Mouse (Mus musculus): ENCODE results near the gene Kazald1.
"Not testable (repeated sequence)": the region's sequence is repeated elsewhere in the genome, so short reads cannot be mapped to it uniquely, and the experiment has no call there.

Gene Kazald1

GRCm38 (mm10) chr19:45074580-45075322, at the start of gene Kazald1:
Gene Kazald1 (plus strand): TSS chr19:45075241.
- DNase-seq = peak; percentile 95

- DNase-seq = no peak
Measured at GRCm38 (mm10) chr19:45025937-45026568, 49.0 kb upstream of the Kazald1 start.

DNA sequence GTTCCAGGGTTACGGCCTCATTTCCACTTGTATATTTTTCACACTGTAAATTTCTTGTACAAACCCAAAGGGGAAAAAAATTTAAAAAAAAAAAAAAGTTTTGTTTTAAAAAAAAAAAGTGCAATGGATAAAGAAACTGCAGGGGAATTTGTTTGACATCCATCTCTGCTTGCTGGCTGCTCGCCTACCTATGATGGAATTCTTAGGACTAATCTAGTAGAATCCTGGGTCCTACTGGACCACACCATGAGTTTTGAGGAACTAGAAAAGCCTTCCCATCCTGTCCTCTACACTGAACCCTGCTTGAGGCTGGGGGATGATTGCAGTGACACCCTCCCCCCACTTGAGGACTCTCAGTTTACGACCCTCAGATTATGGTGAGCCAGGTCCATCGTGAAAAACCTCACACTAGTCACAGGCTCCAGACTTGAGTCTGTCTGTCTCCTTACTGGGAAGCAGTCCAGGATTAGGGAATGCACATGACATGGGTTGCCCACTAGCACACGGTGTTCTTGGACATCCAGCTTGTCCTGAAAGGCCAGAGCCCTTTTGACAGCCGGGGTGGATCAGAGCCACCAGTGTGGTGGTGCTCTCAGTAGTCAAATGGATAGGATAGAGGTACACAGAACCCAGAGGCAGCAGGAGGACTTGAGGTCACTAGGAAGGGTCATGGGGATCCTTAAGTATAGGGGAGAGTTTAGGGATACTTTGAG, 47.9 kb upstream of the Kazald1 start:
- no peak for DNase-seq

DNA sequence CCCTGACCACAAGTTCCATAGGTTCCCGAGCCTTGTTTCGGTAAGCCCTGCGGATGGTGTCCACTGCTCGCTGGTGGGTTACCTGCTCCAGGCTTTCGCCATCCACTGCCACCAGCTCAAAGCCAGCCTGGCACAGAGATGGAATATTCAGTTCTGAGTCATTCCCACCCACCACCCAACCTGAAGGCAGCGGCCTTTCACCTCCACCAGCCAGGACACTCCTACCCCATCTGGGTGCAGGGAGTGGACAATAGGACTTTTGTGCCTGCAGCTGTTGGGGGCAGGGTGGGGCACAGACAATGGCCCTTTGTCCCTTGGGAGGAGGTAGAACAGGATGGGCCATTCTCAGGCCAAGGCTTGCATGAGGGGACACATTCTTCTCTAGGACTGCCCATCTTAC, 47.2 kb upstream of the Kazald1 start:
- DNase-seq = no peak

GRCm38 (mm10) chr19:45028746-45029145, 46.3 kb upstream of the Kazald1 start:
- DNase-seq = no peak

DNA sequence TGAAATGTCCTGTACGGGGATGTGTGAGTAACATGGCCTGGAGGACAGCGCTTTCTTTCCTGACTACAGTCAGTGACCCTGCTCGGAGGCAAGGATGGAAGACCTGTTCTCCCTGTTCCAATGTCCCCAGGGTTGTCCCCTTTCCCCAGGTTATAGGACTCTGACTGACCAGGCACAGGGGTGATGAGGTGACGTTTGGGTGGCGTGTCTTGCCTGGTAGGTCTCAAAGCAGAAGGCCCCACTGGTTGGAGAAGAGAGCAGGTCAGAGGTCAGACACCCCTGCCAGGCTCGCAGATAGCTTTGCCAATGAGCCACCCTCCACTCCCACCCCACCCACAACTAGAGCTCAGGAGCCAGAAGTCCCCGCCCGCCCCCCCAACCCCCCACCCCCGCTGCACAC, 45.5 kb upstream of the Kazald1 start:
- no peak for DNase-seq

- DNase-seq = peak; percentile 84
Measured at GRCm38 (mm10) chr19:45030111-45030510, 44.9 kb upstream of the Kazald1 start.

- DNase-seq = peak; percentile 79
Measured at GRCm38 (mm10) chr19:45030746-45031693, 44.0 kb upstream of the Kazald1 start.

GRCm38 (mm10) chr19:45031780-45032179, 43.3 kb upstream of the Kazald1 start:
- peak; percentile 81 for DNase-seq

DNA sequence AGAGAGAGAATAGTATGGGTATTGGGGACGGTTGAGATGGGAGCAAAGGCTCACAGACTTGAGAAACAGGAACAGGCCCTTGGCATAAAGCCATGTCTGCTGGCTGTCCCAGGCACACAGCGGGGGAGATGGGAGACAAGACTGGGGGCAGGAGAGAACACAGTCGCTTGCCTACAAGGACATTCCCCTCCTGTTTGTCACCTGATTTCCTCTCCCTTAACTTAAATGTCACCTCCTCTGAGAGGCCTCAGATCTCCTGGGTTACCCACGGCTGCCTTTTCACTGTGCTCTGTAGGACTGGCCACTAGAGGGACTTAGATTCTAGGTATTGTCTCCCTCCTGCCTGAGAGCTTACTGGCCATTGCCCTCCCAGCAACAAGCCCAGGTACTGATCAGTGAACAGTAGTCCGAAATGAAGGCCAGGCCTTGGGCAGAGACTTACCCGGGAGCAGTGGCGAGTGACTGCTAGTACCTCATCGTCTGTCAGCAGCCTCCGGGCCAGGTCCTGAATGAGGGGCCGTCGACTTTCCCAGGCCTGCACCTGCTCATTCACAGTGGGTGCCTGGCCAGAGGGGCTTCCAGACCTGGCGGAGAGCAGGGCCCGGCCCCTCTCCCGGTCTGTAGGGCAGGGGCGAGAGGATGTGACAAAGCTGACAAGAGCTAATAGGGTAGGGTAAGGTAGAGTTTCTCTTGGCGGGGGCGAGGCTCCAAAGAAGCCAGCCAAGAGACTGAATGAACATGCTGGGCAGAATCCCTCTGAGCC, 42.3 kb upstream of the Kazald1 start:
- no peak for DNase-seq

DNA sequence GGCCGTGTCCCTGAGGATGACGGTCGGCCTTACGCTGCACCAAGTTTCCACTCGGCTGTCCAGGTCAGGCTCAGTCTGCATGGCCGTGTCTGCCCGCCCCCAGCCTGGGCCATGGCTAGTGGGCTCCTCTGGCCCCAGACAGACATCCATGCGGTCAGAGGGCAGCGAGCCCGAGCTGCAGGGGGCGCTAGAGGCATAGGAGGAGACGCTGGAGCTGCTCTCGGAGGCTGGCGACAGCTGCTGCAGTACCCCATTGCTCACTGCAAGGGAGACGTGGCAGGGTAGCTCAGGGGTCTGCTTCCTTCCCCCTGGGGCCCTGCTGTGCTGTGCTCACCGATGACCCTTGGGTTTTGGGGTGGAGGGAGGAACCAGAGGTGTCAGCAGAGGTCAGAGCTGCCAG, 38.2 kb upstream of the Kazald1 start:
- DNase-seq = peak; percentile 86

- DNase-seq = not testable (repeated sequence)
Measured at GRCm38 (mm10) chr19:45038198-45038597, 36.8 kb upstream of the Kazald1 start.

- no peak for DNase-seq
Measured at GRCm38 (mm10) chr19:45040214-45040613, 34.8 kb upstream of the Kazald1 start.

GRCm38 (mm10) chr19:45044389-45044927, 30.6 kb upstream of the Kazald1 start:
- peak; percentile 30 for DNase-seq

DNA sequence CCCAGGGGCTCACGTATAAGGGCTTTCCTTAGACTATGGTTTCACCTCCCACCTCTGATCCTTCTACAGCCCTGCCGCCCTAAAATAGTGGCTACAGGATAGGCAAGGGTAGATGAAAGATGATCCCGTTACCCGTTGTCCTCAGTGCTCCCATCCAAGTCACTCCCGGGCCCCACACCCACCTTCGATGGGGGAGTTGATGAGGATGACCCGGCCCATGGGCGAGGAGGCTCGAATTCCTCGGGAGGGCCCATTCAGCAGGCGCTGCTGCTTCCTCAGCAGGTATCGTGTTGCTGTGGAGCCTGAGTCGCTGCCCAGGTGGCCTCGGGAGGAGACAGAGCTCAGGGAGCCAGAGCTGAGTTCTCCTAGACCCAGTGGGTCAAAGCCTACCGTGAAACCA, 29.8 kb upstream of the Kazald1 start:
- DNase-seq = no peak

GRCm38 (mm10) chr19:45045651-45046050, 29.4 kb upstream of the Kazald1 start, which contains the start of gene Pdzd7:
Gene Pdzd7 (minus strand): TSS chr19:45045717.
- DNase-seq = no peak

DNA sequence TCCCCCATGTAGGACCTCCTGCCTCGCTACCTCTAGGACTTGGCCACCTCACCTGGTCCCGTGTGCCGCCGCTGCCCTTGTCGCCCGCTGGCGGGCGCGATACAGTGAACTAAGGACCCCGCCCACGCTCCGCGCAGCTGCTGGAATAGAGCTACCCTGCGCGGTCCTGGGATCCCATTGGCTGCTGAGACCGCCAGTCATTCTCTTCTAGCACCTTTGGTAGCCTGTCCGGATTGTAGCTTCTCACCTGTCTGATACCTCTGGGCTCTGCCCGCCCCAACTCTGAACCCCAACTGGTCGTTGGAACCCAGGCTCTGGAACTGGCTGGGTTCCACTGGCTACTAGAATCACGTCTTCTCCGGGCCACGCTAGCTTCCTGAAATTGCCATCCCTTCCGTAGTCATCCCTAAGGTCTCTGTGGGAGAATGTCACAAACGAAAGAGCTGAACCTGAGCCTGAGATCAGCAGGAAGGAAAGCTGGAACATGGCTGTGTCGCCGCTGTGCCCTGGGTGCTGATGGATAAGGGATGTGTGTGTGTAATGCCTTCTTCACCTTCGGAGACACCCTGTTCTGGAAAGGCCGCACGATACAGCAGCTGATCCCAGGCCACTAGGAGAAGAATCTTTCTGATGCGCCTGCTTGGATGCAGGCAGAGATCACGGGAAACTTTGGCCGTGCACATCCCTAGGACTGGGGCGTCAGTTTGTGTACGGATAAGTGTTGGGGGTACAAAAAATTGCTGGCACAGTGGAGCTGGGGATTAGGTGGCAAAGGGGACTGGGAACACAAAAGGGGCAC, 28.3 kb upstream of the Kazald1 start:
- DNase-seq = peak; percentile 85

GRCm38 (mm10) chr19:45047417-45047934, 27.6 kb upstream of the Kazald1 start, which contains the start of gene Sfxn3:
Gene Sfxn3 (plus strand): TSS chr19:45047503.
- DNase-seq = peak; percentile 89

GRCm38 (mm10) chr19:45047935-45048643, 27.0 kb upstream of the Kazald1 start:
- DNase-seq = peak; percentile 60

Measured in thymus, postnatal 4 days (tissue).